Mouse (Mus musculus) thymus, adult 2 months (tissue): ENCODE data around the gene Pbx4.

Experiments
- CTCF ChIP-seq: fragments of 200-500 bp; IDR thresholded peaks from 2 replicates; pipeline ENCODE4 v1.5.1; 2012; ENCODE audit warnings: mild to moderate bottlenecking, control low read depth, low read length, moderate library complexity, borderline replicate concordance; ENCODE audit not compliant: control insufficient read depth, poor library complexity, insufficient read depth; ENCODE audit errors: extremely low read depth
- POLR2A ChIP-seq: fragments of 200-500 bp; IDR thresholded peaks from 2 replicates; pipeline ENCODE4 v1.6.1; 2012; ENCODE audit warnings: mild to moderate bottlenecking, low read length, control low read depth, moderate library complexity; ENCODE audit not compliant: control insufficient read depth, poor library complexity, insufficient read depth; ENCODE audit errors: extremely low read depth

DNA sequence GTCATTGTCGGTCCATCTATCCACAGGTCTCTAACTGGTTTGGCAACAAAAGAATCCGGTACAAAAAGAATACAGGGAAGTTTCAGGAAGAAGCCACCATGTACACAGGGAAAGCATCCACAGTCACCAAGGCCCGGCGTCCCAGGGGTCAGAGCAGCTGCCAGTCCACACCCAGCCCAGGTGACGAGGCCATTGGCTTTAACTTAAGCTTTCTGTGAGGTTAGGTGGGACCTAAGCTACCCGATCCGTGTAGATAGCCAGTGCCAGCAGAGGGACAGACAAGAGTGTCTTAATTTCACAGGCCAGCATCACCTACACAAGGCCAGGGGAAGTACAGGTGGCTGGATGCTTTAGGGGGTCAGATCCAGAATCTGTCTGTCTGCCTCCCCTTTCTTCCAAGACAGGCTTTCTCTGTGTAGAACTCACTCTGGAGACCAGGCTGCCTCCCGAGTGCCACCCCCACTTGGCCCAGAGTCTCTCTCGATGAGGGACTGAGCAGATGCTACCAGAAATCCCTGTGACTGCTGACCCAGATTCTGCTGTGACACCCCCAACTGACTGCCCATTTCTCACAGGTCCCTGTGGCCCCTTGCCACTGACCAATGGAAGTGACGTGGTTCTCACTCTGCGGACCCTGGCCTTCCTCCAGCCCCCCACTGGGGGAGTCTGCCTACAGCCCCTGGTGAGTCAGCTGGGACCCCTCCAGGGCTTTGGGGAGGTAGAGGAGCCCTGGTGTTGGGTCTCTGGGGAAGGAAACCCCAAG, 37.9 kb downstream of the Pbx4 start:
- TF ChIP-seq POLR2A = no peak
- no peak for TF ChIP-seq CTCF
